Mouse (Mus musculus) ovary, postnatal 10 days (tissue): ENCODE measurements around the gene Mylk4.

ENCODE experiments used
- DNase-seq: peaks from one replicate; pipeline ENCODE4 v3.0.0; 2022; ENCODE audit warnings: low spot score

Gene Mylk4

GRCm38 (mm10) chr13:32707894-32708293 lies 75.9 kb downstream of the Mylk4 start:
- no peak for DNase-seq

DNA sequence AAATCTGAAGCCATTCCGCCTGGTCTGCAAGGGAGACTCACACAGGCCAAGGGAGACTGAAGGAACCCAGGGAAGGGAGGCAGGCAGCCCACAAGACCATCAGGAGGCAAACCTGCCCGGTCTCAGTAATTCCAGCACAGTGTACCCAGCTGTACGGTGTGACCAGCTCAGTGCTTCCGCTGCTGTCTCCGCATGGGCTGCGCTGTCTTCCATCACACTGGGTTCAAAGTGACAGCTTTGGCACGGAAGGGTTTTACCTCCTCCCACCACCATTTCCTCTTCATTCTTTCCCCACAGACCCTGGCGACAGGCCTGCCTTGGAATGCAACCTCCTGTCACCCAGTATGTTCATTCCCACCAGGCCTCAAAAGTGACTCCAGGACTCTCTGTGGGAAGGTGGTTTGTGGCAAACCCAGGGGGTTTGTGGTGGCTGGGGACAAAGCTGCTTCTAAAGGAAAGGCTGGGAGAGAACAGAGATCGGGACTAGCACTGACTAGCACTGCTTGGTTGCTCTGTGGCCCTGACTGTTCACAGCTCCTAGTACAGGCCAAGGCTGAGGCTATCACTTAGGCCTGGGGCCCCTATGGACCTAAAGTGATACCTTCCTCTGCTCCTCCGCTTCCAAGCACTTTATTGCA lies 77.0 kb downstream of the Mylk4 start:
- no peak for DNase-seq

GRCm38 (mm10) chr13:32705315-32705714 lies 78.4 kb downstream of the Mylk4 start:
- no peak for DNase-seq

GRCm38 (mm10) chr13:32704911-32705310 lies 78.8 kb downstream of the Mylk4 start:
- no peak for DNase-seq

DNA sequence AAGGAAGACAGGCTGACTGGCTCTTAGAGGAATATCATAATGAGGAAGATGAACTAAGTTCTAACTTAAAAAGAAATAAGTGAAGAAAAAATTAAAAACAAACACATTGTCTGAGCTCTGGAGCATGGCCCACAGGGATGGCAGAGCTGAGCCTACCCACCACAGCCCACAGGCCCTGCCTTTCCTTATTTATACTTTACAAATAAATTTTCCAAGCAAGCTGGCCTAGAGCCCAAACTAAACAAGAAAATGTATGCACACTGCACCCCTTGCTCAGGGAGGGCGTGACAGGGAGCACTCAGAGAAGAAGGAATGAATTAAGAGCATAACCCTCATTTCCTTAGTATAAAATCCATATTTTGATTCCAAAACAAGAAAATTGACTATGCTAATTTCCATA lies 82.2 kb downstream of the Mylk4 start:
- DNase-seq: no peak

- DNase-seq: no peak
These were observed 84.4 kb downstream of the Mylk4 start for GRCm38 (mm10) chr13:32699376-32699775.

DNA sequence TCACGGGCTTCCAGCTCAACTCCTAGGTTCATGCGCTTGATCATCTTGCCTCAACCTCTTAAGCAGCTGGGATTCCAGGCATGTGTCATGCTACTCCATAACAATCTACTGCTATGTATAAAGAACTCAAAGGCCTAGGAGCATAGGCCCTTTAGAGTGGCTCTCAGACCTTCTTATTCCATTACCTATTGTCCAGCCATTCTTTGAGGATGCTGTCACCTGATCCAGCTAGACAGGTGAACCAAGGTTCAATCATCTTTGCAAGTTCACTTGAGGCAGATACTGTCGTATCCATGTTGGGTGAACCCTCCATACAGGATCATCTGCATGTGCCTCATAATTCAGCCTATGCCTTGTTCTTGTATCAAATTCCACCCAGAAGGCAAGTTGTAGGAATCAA lies 84.8 kb downstream of the Mylk4 start:
- no peak for DNase-seq

- DNase-seq: no peak
These were observed 89.8 kb downstream of the Mylk4 start for GRCm38 (mm10) chr13:32693886-32694455.

DNA sequence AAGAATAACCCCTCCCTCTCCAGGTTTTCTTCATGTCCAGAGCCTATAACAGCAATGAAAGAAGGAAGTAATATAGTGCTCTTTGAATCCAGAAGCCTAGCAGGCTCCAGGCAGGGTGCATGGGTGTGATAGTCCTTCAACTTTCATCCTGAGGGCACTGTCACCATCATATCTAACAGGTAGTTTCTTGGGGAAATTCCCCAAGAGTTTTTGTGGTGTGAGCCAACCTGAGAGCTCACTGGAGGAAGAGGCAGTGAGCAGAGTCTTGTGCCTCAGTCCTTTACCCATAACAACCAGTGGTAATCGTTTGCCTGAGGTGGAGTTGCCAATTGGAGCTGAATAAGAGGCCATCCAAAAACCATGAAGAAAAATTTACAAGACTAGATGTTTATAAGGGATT lies 91.2 kb downstream of the Mylk4 start:
- DNase-seq: no peak

DNA sequence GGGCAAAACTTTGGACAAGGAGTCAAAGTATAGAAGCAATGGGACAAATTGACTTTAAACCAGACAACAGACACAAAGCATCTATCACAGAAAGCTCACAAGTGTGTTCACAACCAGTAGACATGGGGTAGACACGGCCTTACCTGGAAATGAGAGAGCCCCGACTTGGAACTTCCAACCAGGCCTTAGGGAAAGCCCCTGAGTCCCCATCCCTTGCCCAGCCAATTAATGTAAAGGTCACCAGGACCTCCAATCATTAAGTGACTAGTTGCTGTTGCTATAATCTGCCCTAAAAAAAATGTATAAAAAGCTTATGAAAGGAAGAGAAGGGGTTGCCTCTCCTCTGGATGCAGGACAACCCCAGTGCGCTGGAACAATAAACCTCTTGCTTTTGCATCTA lies 93.5 kb downstream of the Mylk4 start:
- DNase-seq: no peak

DNA sequence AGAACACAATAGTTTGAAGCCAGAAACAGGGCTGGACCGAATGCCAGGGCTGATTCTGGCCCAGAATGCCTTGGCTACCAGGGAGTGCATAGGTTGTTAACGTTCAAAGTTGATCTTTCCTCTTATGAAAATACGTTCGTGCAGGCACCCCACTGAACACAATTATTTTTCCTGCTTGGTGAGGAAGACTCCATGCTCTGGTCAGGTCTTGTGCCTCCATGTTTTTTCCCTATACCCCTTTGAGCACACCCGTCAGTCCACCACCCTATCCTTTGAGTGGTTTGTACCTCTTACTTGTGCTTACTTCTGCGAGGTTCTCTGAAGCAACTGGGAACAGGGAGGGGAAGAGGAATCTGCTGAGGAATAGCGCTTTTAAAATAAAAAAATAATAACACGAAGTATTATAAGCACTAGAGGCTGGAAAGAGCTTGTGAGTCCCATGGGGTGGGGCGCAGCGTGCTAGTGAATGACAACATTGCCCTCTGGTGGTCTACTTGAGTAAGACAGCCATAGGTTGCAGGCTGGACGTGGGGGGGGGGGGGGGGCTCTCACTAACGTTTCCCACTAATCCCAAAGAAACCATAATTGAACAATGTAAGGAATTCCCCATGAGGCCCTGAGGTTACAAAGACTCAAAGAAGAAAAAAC lies 102.8 kb downstream of the Mylk4 start:
- peak; percentile 13 for DNase-seq

GRCm38 (mm10) chr13:32680121-32680551 lies 103.6 kb downstream of the Mylk4 start:
- no peak for DNase-seq

DNA sequence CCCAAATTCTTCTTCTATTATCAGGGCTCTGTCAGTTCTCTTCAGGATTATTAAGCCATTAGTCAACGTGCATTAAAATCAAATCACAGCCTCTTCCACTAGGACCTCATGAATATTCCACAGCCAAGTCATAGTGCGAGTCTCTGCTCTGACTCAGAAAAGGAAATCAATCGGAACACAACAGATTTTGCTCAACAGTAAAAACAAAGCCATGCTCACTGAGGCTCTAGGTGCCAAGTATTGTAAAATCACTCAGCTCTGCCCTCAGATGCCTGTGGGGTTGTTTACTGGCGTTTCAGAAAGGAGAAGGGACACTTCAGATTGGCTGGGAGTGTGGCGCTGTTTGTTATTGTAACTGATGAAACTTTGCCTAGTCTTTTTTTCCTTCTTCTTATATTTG lies 104.8 kb downstream of the Mylk4 start:
- DNase-seq: no peak

DNA sequence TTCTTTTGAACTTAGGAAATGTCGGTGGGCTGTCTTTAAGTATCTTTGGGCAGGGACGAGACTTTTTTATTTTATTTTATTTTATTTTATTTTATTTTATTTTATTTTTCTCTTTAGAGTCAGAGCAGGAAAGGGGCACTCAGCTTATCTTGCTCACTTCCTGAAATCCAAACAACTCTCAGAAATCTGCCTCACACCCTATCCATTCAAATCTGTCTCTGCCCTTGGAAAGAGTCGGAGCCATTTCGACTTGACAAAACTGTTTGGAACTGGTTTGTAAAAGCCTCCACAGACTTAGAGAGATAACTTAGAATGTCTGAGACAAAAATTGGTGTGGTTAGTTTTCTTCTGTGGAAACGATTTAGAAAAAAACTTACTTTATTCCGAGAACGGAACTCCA lies 113.0 kb downstream of the Mylk4 start:
- DNase-seq: no peak

GRCm38 (mm10) chr13:32668296-32668695 lies 115.5 kb downstream of the Mylk4 start:
- no peak for DNase-seq

- DNase-seq: no peak
These were observed 116.4 kb downstream of the Mylk4 start for GRCm38 (mm10) chr13:32667386-32667785.

DNA sequence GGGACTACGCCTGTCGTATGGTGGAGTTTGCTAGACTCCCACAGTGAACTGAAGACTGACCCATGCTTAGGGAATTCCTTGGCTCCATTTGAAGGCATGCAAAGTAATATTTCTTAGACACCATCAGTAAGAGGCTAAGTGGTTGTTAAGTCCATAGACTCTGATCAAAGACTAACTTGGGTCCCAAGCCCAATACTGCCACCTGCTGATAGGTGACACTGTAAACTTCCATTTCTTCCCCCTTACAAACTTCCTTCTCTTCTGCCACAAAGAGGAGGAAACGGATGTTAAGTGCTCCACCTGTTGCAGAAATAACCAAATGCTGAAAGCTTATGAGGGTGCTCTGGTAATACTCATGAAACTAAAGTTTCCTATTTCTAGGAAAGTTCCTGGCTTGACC lies 121.7 kb downstream of the Mylk4 start:
- no peak for DNase-seq

DNA sequence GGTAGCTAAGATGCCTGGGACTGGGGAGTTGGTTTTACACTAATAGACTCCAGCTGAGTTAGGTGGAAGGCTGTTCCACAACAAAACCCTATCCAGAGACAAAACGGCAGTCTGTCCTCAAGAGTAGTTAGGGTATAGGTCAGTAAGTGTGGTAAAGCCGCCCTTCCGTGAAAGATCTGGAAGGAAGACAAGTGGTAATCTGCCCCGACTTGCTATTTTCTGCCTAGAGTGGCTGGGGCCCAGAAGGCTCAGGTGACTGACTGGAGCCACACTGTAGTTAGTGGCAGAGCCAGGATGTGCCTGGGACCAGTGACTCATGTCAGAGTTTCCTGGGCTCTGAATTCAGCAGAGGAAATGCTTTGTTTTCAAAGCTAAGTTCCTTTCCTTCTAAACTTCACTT lies 123.5 kb downstream of the Mylk4 start:
- DNase-seq: no peak

DNA sequence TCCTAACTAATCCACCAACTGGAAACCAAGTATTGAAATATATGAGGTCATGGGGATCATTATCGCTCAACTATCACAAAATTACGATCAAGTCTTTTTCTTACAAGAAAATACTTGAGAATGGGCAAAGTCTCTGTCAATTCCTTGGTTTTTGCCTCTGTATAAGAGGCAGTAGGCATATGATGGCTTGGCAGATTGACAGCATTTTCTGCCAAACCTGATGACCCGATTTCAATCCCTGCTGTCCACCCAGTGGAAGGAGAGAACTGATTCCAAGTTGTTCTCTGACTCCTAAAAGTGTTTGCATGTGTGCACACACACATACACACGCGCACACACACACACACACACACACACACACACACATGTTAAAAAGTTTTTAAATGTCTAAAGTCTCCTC lies 124.5 kb downstream of the Mylk4 start:
- no peak for DNase-seq

DNA sequence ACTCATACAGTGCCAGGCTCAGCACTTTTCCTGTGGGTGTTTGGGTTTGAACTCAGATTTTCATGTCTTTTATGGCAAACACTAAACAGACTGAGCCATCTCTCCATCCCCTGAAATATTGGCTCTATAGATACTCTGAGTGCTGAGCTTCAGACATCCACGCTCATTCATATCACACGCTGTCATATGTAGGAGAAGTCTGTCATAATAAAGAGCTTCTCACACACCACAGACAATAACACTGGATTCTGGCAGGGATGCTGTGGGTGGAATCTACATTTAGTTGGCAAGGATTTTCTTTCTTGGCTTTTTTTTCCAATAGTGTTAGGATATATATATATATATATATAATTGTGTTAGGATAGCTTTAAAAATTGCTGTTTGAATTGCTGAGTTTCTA lies 126.2 kb downstream of the Mylk4 start:
- no peak for DNase-seq
